Mouse (Mus musculus): ENCODE measurements at regions not wholly inside any gene's neighbourhood (a gene's known extent, or its start where the extent isn't known, plus 50 kb on each side); places are given as distances from the start of the nearest gene placed in this dataset.

- H3K27me3 ChIP-seq = no peaks in the 10 kb centered on the region
- ATAC-seq (no peak), DNase-seq (ENCODE audit: low read depth, low spot score) (no peak)
- CTCF ChIA-PET = no interaction called here
- POLR2A ChIA-PET = no interaction called here
- in situ Hi-C loops (cut with MboI; ENCODE audit: low pct_unique_long_range_greater_than_20kb) = no loop called here
- no peak for TF ChIP-seq CTCF (IDR thresholded peaks at IDR 0.05)
These were observed 185.1 kb upstream of the Slc5a7 start for GRCm38 (mm10) chr17:54483901-54484300.

- in situ Hi-C loops (cut with MboI; ENCODE audit: low pct_unique_long_range_greater_than_20kb) = no loop called here
- CTCF ChIA-PET = no interaction called here
- TF ChIP-seq CTCF (IDR thresholded peaks at IDR 0.05) = no peak
- ATAC-seq (no peak), DNase-seq (ENCODE audit: low read depth, low spot score) (no peak)
- POLR2A ChIA-PET = no interaction called here
- no peaks in the 10 kb centered on the region for H3K27me3 ChIP-seq
These were observed 141.1 kb upstream of the Slc5a7 start for GRCm38 (mm10) chr17:54439910-54440309.

GRCm38 (mm10) chr17:54438435-54438834 lies 139.6 kb upstream of the Slc5a7 start:
- no peak for TF ChIP-seq CTCF (IDR thresholded peaks at IDR 0.05)
- ChIA-PET POLR2A (no interaction called here), CTCF (interaction anchor here (0.8 kb wide), 1 partner anchor 234 kb away, joined by 3 read pairs; no protein-coding TSS in a partner anchor)
- ATAC-seq (no peak), DNase-seq (ENCODE audit: low read depth, low spot score) (no peak)
- H3K27me3 ChIP-seq = no peaks in the 10 kb centered on the region
- in situ Hi-C loops (cut with MboI; ENCODE audit: low pct_unique_long_range_greater_than_20kb) = no loop called here

- ChIA-PET POLR2A (interaction anchor here (1.2 kb wide), 1 partner anchor 248 kb away, joined by 3 read pairs; no protein-coding TSS in a partner anchor), CTCF (no interaction called here)
- no peak for DNase-seq (ENCODE audit: low read depth, low spot score)
- in situ Hi-C loops (cut with MboI; ENCODE audit: low pct_unique_long_range_greater_than_20kb) = no loop called here
- H3K27me3 ChIP-seq = no peaks in the 10 kb centered on the region
- no peak for ATAC-seq
- TF ChIP-seq CTCF (IDR thresholded peaks at IDR 0.05) = no peak
These were observed 131.1 kb upstream of the Slc5a7 start for GRCm38 (mm10) chr17:54429922-54430321.

- CTCF ChIA-PET = interaction anchor here (1.2 kb wide), 1 partner anchor 348 kb away, joined by 3 read pairs; no protein-coding TSS in a partner anchor
- in situ Hi-C loops (cut with MboI; ENCODE audit: low pct_unique_long_range_greater_than_20kb) = no loop called here
- POLR2A ChIA-PET = interaction anchor here (0.8 kb wide), 1 partner anchor 1567 kb away, joined by 9 read pairs; no protein-coding TSS in a partner anchor
- no peak for TF ChIP-seq CTCF (IDR thresholded peaks at IDR 0.05)
- H3K27me3 ChIP-seq = no peaks in the 10 kb centered on the region
- DNase-seq (ENCODE audit: low read depth, low spot score) (peak; percentile 71), ATAC-seq (peak; percentile 97)
These were observed 115.4 kb upstream of the Slc5a7 start for GRCm38 (mm10) chr17:54414260-54414659.

- H3K27me3 ChIP-seq = no peaks in the 10 kb centered on the region
- in situ Hi-C loops (cut with MboI; ENCODE audit: low pct_unique_long_range_greater_than_20kb) = no loop called here
- TF ChIP-seq CTCF (IDR thresholded peaks at IDR 0.05) = no peak
- DNase-seq (ENCODE audit: low read depth, low spot score) (no peak), ATAC-seq (no peak)
- POLR2A ChIA-PET = no interaction called here
- CTCF ChIA-PET = no interaction called here
These were observed 97.6 kb upstream of the Slc5a7 start for GRCm38 (mm10) chr17:54396476-54396875.

- in situ Hi-C loops (cut with MboI; ENCODE audit: low pct_unique_long_range_greater_than_20kb) = no loop called here
- H3K27me3 ChIP-seq = no peaks in the 10 kb centered on the region
- ChIA-PET CTCF (interaction anchor here (2.3 kb wide), 1 partner anchor 10 kb away, joined by 6 read pairs; no protein-coding TSS in a partner anchor), POLR2A (interaction anchor here (0.6 kb wide), 1 partner anchor 14 kb away, joined by 3 read pairs; no protein-coding TSS in a partner anchor)
- no peak for ATAC-seq
- no peak for TF ChIP-seq CTCF (IDR thresholded peaks at IDR 0.05)
- DNase-seq (ENCODE audit: low read depth, low spot score) = no peak
These were observed 78.7 kb upstream of the Slc5a7 start for GRCm38 (mm10) chr17:54377500-54377899.

GRCm38 (mm10) chr17:54368611-54369010 lies 69.8 kb upstream of the Slc5a7 start:
- DNase-seq (ENCODE audit: low read depth, low spot score) (no peak), ATAC-seq (no peak)
- POLR2A ChIA-PET = no interaction called here

GRCm38 (mm10) chr17:54367948-54368347 lies 69.1 kb upstream of the Slc5a7 start:
- no peak for DNase-seq (ENCODE audit: low read depth, low spot score)
- ATAC-seq = no peak
- ChIA-PET CTCF (interaction anchor here (0.9 kb wide), 1 partner anchor 10 kb away, joined by 6 read pairs; no protein-coding TSS in a partner anchor), POLR2A (no interaction called here)
- peaks cover 8% of the 10 kb centered on the region for H3K27me3 ChIP-seq
- in situ Hi-C loops (cut with MboI; ENCODE audit: low pct_unique_long_range_greater_than_20kb) = loop anchor here (25.0 kb wide), 3 partner anchors 294 to 1094 kb away; no protein-coding TSS in a partner anchor
- TF ChIP-seq CTCF (IDR thresholded peaks at IDR 0.05) = no peak

More at GRCm38 (mm10) chr17:54368611-54369010, 69.8 kb upstream of the Slc5a7 start:
- TF ChIP-seq CTCF (IDR thresholded peaks at IDR 0.05) = no peak
- CTCF ChIA-PET = interaction anchor here (0.8 kb wide), 1 partner anchor 18 kb away, joined by 3 read pairs; no protein-coding TSS in a partner anchor
- H3K27me3 ChIP-seq = peaks cover 8% of the 10 kb centered on the region
- in situ Hi-C loops (cut with MboI; ENCODE audit: low pct_unique_long_range_greater_than_20kb) = loop anchor here (25.0 kb wide), 3 partner anchors 294 to 1094 kb away; no protein-coding TSS in a partner anchor

- no peak for TF ChIP-seq CTCF (IDR thresholded peaks at IDR 0.05)
- DNase-seq (ENCODE audit: low read depth, low spot score) (no peak), ATAC-seq (no peak)
- in situ Hi-C loops (cut with MboI; ENCODE audit: low pct_unique_long_range_greater_than_20kb) = loop anchor here (25.0 kb wide), 3 partner anchors 299 to 1099 kb away; no protein-coding TSS in a partner anchor
- H3K27me3 ChIP-seq = peaks cover 33% of the 10 kb centered on the region
- ChIA-PET POLR2A (no interaction called here), CTCF (no interaction called here)
These were observed 64.2 kb upstream of the Slc5a7 start for GRCm38 (mm10) chr17:54362991-54363390.

GRCm38 (mm10) chr17:54353063-54353462 lies 54.2 kb upstream of the Slc5a7 start:
- ChIA-PET POLR2A (no interaction called here), CTCF (no interaction called here)
- no peaks in the 10 kb centered on the region for H3K27me3 ChIP-seq
- no peak for TF ChIP-seq CTCF (IDR thresholded peaks at IDR 0.05)
- in situ Hi-C loops (cut with MboI; ENCODE audit: low pct_unique_long_range_greater_than_20kb) = loop anchor here (25.0 kb wide), 3 partner anchors 309 to 1109 kb away; no protein-coding TSS in a partner anchor
- no peak for DNase-seq (ENCODE audit: low read depth, low spot score)
- ATAC-seq = no peak
